Mouse (Mus musculus) intestine, embryonic 14.5 days (tissue): ENCODE measurements around the gene Vmn1r64. TPM values are rescaled to one million over a fixed set of nuclear protein-coding genes. Genes with fewer than 3 reads are reported as not detected.
"Not testable (repeated sequence)": the region's sequence is repeated elsewhere in the genome, so short reads cannot be mapped to it uniquely, and the experiment has no call there.

Experiments
- ATAC-seq: fragments of 200-750 bp; cut with Nextera tagmentation; replicated peaks from 2 replicates; pipeline ENCODE4 v1.8.0; 2017; ENCODE audit warnings: low read depth, moderate number of reproducible peaks, moderate TSS enrichment, moderate library complexity; ENCODE audit not compliant: low FRiP score, low TSS enrichment
- DNase-seq: peaks from one replicate; pipeline ENCODE4 v3.0.0-alpha.2; 2018; ENCODE audit warnings: low spot score
- H3K27ac ChIP-seq: fragments of 300-500 bp; sonication (generic); 2 replicates; pipeline ENCODE4 v1.5.1; 2014; ENCODE audit warnings: low read depth, mild to moderate bottlenecking, control low read depth
- H3K27me3 ChIP-seq: fragments of 300-500 bp; sonication (generic); replicated peaks from 2 replicates; pipeline ENCODE4 v1.6.1; 2014; ENCODE audit warnings: low read length, control low read depth; ENCODE audit not compliant: control insufficient read depth, insufficient read depth
- H3K36me3 ChIP-seq: fragments of 300-500 bp; sonication (generic); 2 replicates; pipeline ENCODE4 v1.6.1; 2014; ENCODE audit warnings: low read length, control low read depth; ENCODE audit not compliant: control insufficient read depth, insufficient read depth
- H3K4me1 ChIP-seq: fragments of 300-500 bp; sonication (generic); replicated peaks from 2 replicates; pipeline ENCODE4 v1.6.1; 2014; ENCODE audit warnings: low read length, control low read depth, mixed read lengths; ENCODE audit not compliant: control insufficient read depth, insufficient read depth
- H3K4me2 ChIP-seq: fragments of 300-500 bp; sonication (generic); 2 replicates; pipeline ENCODE4 v1.6.1; 2014; ENCODE audit warnings: low read length
- H3K4me3 ChIP-seq: fragments of 300-500 bp; sonication (generic); 2 replicates; pipeline ENCODE4 v1.5.1; 2014; ENCODE audit warnings: low read depth, low read length, control low read depth, mixed read lengths
- H3K9ac ChIP-seq: fragments of 300-500 bp; sonication (generic); 2 replicates; pipeline ENCODE4 v1.6.1; 2014; ENCODE audit warnings: mild to moderate bottlenecking, low read length
- H3K9me3 ChIP-seq: fragments of 300-500 bp; sonication (generic); 2 replicates; pipeline ENCODE4 v1.6.1; 2016; ENCODE audit warnings: low read length, control low read depth; ENCODE audit not compliant: control insufficient read depth
- WGBS: fragments of 180-500 bp; shearing (Covaris S2); extraction: QIAGEN DNeasy Blood & Tissue Kit; methylation state at CpG from one replicate; pipeline ENCODE4 v1.1.7; 2014; 5-methylcytosine and 5-hydroxymethylcytosine counted together
- polyA plus RNA-seq: library from polyadenylated mRNA; unstranded; fragments of >200 nt; fragmentation: Nextera tagmentation; extraction: Ambion mirVana; gene quantifications from 2 replicates; pipeline ENCODE4 v1.2.1, GENCODE M21; 2014

The Vmn1r64 gene
- polyA plus RNA-seq: not detected in 2 replicates

DNA sequence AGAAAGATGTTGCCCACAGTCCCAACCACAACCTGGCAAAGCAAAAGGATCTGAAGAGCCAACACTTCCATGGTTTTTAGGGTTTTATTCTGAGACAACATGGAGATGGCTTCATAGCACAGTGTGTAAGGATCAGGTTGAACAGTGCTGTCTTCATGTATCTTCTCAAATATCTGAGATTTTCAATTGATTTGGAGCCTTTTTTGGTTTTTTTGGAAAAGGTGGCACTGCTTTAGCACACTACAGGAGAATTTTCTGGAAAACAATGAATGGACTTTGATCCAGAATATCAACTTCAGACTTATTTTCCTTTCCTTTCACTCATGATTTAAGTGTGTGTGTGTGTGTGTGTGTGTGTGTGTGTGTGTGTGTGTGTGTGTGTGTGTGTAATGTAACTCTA is at the start of gene Vmn1r64:
Vmn1r64 (minus strand) TSS at position 101 of the 400 bp plus-strand sequence.
- H3K9ac ChIP-seq: no peak within 1 kb of the TSS
- H3K27me3 ChIP-seq: no peaks in the 10 kb centered on the region
- H3K4me2 ChIP-seq: no peak within 1 kb of the TSS
- no peak within 1 kb of the TSS for H3K27ac ChIP-seq
- H3K4me1 ChIP-seq: no peaks in the 10 kb centered on the region
- H3K36me3 ChIP-seq: no peaks in the 10 kb centered on the region
- H3K9me3 ChIP-seq: peaks cover 9% of the 10 kb centered on the region; the same call in 1 of the 2 replicates
- no peak within 1 kb of the TSS for H3K4me3 ChIP-seq
- no peak for ATAC-seq
- DNase-seq: no peak

DNA sequence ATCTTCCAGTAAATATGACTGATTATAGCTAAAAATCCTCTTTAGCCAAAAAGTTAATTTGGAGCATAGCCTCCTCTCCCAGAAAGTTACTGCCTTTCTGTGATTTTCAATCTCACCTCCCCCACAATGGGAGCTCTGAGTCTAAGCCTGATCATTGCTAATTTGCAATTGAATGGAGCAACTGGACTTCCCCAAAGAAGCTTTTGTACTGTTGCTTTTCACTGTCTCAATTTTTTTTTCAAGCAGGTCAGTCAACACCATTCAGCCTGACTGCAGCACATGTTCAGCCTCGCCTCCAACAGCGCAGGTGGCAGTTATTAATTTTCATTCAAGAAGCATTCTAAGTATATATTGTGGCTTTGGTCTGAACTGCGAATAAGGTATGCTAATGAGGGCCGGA is 14.9 kb upstream of the Vmn1r64 start:
- Histone ChIP-seq H3K4me2 (no peak overlapping the region), H3K4me1 (no peaks in the 10 kb centered on the region), H3K27me3 (no peaks in the 10 kb centered on the region), H3K4me3 (no peak overlapping the region), H3K27ac (no peak overlapping the region), H3K36me3 (no peaks in the 10 kb centered on the region), H3K9ac (no peak overlapping the region), H3K9me3 (peaks cover 7% of the 10 kb centered on the region; the same call in 1 of the 2 replicates)
- ATAC-seq (no peak), DNase-seq (no peak)
- WGBS: 85% methylated on average over 4 of the region's 4 CpGs

GRCm38 (mm10) chr7:5897245-5897644 is 12.9 kb upstream of the Vmn1r64 start:
- ATAC-seq: not testable (repeated sequence)

More at GRCm38 (mm10) chr7:5897245-5897644, 12.9 kb upstream of the Vmn1r64 start:
- H3K4me1 ChIP-seq, H3K9ac ChIP-seq, H3K4me2 ChIP-seq, DNase-seq, H3K36me3 ChIP-seq, H3K27me3 ChIP-seq, H3K27ac ChIP-seq, H3K4me3 ChIP-seq: not testable (repeated sequence)
- H3K9me3 ChIP-seq: peaks cover 11% of the 10 kb centered on the region; the same call in 1 of the 2 replicates
- WGBS: 85% methylated on average over 2 of the region's 2 CpGs

Other genes starting within 250 kb of the Vmn1r64 start
- gene Vmn1r62, start 210.9 kb downstream of the Vmn1r64 start, polyA plus RNA-seq: not detected in 2 replicates
- not detected in 2 replicates for gene Vmn1r63, start 79.1 kb downstream of the Vmn1r64 start, polyA plus RNA-seq
- gene Vmn1r65, start 126.5 kb upstream of the Vmn1r64 start, polyA plus RNA-seq: not detected in 2 replicates
- gene Nlrp4c, start 160.6 kb upstream of the Vmn1r64 start, polyA plus RNA-seq: not detected in 2 replicates